Mouse (Mus musculus) kidney, adult 2 months (tissue): Measurements from ENCODE around the gene Slit2.

Experiments used
- CTCF ChIP-seq: fragments of 200-500 bp; conservative IDR thresholded peaks from 2 replicates; pipeline ENCODE4 v1.5.1; 2011; ENCODE audit warnings: low read depth, mild to moderate bottlenecking, control low read depth, low read length, moderate library complexity, mixed read lengths; ENCODE audit not compliant: insufficient read depth, insufficient read length
- POLR2A ChIP-seq: fragments of 200-500 bp; IDR thresholded peaks from one replicate; pipeline ENCODE4 v1.6.1; 2011; ENCODE audit warnings: low read depth, low read length, control low read depth

- TF ChIP-seq CTCF (no peak), POLR2A (no peak)
Measured at GRCm38 (mm10) chr5:48199380-48199779, 216.4 kb downstream of the Slit2 start.
